Mouse (Mus musculus) urinary bladder, postnatal 25 days (tissue): ENCODE measurements around the gene Fmnl2.

Experiments
- DNase-seq: peaks from one replicate; pipeline ENCODE4 v3.0.0; 2022; ENCODE audit warnings: low spot score

Fmnl2 gene

GRCm38 (mm10) chr2:52986354-52986753 lies 128.7 kb downstream of the Fmnl2 start:
- DNase-seq = no peak

GRCm38 (mm10) chr2:52987035-52987434 lies 129.4 kb downstream of the Fmnl2 start:
- DNase-seq = no peak

GRCm38 (mm10) chr2:52987637-52988295 lies 130.1 kb downstream of the Fmnl2 start:
- DNase-seq = no peak

DNA sequence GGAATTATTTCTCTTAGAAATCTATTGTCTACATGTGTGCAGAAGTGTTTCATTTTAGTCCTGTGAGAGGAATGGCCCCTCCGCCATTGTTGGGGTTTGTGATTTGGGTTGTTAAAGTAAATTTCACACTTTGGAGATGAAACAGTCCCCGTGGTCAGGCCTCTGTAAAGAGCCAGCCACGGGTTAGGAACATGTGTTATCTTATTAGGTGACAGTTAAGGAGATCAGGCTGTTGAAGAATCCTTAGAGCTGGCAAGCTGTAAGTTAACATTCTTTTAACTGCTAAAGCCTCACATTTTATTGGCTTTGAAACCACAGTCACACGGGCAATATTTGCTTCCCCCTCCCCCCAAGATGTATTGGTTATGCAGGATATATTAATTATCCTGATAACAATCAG lies 131.7 kb downstream of the Fmnl2 start:
- DNase-seq = no peak

GRCm38 (mm10) chr2:52990874-52991687 lies 133.4 kb downstream of the Fmnl2 start:
- peak; percentile 13 for DNase-seq

DNA sequence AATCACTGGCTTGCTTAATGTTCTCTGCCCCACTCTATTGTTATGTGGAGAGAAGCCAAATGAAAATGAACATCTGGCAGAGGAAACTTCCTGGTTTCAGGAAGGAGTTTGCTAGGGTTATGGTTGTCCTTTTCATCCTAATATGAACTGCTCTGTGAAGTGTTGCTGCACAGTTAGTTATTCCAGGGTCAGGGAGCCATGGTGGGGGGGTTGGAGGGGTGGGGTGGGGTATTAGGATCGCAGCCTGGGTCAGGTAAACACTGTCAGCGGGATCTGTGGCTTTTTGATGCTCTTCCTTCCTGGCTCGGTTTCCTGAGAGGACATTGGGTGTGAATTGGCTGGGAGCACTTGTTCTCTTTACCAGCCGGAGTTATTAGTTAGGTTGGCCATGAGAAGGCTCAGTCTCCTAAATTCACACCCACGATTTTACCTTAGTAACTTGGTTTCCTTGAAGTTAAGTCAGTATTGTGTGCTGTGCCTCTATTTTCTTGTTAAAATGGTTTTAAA lies 134.1 kb downstream of the Fmnl2 start:
- no peak for DNase-seq

DNA sequence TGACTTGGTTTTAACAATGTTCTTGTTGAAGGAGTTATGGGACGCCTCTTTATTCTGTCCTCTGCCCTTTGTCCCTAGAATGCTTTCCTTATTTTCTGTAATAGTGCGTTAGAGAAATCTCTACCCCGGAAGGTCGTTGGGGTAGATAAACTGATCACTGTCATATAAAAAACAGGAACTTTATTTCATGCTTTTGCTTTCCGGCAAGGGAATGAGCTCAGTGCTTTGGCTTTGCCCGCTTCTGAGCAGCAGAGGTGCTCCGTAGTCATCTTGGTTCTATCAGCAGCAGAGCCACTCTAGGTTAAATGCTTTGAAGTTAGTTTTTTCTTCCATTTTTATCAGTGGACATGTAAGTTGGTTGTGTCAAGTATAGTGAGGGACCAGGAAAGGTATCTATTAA lies 135.6 kb downstream of the Fmnl2 start:
- DNase-seq = no peak

DNA sequence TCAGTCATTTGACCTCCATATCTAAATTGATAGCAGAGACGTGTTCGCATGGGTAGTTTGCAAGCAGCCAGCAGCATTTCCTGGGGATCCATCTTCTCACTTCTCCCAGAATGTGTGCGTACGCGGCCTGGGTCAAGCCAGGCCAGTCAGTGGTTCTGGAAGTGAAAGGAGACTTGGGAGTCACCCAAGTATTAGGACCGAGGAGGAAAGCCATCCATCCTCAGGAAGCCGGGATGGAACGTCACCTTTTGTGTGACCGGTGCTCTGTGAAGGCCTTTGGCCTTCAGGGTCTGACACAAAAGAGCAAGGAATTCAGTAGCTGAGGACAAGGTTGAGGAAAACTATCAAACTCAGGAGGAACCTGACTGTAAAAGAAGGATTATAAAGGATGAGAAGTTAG lies 136.9 kb downstream of the Fmnl2 start:
- DNase-seq = no peak

DNA sequence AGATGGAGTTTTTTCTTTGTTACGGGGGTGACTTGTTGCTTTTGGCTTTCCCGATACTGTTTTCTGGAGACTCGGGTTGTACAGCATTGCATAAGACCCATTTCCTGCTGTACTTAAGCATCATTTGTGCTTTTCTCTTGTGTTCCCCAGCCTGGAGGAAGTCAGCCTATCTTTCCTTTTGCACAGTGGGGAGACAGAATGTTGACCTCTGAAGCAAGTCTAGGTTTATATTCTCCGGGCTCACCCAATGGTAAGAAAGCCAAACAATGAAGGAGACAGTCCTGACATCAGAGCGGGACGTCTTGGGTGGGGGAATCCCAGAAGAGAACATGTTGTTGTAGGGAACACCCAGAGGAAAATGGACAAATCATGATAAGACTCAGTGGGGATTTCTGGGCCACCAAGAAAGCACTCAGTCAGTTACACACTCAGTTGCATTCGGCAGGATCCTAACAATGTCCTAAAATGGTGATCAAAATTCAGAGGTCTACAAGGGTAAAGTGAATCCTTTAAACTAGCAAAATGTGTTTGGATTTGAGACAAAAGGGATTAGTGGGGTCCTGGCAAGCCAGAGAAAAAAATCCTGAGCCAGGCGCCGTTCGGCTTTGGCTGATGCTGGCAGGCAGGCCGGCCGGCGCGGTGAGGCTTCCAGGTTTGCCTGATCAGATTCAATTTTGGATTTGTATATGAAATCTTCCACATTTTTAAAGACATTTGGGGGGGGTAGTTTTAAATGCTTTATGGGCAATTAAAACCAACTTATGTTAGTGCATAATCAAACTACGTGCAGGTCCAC lies 140.5 kb downstream of the Fmnl2 start:
- DNase-seq = no peak

- DNase-seq = no peak
Measured at GRCm38 (mm10) chr2:52999524-52999969, 141.9 kb downstream of the Fmnl2 start.

GRCm38 (mm10) chr2:53000446-53000845 lies 142.8 kb downstream of the Fmnl2 start:
- DNase-seq = no peak

- no peak for DNase-seq
Measured at GRCm38 (mm10) chr2:53006161-53006560, 148.5 kb downstream of the Fmnl2 start.

DNA sequence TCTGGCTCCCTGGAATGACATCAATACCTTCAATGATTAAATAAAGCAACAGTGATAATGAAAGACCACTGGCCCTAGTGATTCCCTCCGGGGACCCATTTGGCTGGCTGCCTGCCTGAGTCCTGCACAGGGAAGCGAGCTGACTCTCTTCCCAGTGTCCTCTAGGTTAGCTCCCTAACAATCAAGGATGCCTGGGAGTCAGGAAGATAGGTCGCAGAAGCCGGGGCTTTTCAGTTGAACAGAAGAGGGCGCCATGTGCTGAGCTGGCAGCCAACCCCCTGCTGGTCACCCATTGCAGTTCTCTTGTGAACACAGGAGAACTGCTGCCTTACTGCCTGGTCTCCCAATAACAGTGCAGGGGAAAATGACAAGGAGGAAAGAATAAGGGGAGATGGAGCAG lies 149.5 kb downstream of the Fmnl2 start:
- DNase-seq = peak; percentile 27

DNA sequence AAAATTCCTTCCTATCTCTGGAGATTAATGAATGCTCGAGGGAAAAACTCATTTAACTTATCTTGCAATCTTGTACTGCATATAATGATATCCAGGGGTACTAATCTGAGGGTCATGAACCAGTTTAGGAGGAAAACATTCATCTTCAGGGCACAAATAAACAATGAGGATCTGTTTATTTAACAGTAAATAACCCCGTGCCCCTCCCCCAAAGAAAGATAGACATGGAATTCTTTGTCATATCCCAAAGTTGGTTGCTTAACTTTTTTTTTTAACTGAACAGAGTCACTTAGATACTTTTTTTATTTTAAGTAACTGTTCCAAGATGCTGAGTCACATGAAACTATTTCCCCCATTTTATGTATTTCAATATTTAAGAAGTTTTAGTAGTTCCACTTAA lies 155.4 kb downstream of the Fmnl2 start:
- DNase-seq = no peak

DNA sequence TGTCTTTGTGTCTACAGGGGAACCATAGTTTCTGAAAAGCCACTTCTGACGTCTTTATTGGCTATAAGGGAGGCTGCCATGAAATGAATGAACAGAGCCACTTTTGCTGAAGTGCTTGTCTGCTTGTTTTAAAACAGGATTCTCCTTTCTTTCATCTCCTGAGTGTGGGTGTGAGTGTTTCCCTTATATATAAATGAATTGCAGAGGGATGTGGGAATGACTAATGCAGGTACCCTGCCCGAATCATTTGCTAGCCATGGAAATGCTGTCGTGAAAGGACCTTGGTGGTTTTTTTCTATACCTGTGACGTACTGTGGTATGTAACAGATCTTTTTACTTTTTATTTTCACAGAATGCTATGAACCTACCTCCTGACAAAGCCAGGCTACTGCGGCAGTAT lies 156.8 kb downstream of the Fmnl2 start:
- no peak for DNase-seq

DNA sequence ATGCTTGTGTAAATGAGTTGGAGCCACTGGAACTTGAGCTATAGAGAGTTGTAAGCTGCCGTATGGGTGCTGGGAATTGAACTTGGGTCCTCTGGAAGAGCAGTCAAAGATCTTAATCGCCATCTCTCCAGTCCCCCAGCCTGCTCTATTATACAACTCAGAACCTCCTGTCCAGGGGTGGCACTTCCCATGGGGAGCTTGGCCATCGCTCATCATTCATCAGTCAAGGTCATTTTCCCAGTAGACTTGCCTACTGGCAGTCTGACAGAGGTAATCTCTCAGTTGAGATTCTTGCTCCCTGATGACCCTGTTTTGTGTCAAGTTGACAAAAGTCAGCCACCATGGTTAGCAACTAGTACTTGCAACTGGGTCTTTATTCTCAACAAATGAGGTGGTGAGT lies 165.3 kb downstream of the Fmnl2 start:
- DNase-seq = no peak

DNA sequence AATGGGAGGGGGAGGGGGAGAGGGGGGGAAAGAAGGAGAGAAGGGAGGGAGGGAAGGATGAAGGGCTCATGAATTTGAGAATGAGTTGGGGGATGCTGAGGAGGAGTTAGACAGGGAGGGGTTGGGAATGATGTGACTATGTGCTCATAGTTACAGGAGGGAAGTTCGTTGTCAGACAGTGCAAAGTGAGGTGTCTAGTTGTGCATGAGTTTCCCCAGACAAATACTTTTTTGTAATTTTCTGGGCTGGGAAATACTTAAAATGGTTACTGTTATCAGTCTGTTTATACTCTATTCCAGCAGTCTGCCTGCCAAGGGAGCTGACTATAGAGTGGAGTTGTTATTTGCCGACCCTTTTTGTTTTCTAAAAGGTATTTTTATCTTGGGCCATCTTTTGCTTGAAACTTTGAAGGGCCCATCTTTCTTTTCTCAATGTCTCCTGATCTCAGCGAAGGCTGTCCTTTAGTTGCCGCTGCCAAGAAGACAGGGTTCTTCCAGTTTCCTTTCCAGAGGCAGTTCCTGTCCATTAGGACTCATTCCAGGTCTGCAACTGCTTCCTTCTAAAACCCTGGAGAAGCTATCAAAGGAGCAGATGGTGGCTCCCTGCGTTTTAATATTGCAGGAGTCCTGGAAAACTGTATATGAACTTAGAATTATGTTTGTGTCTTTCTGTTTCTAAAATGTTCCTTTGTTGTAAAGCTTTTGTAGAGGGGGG lies 168.6 kb downstream of the Fmnl2 start:
- no peak for DNase-seq

- no peak for DNase-seq
Measured at GRCm38 (mm10) chr2:53028868-53029267, 171.2 kb downstream of the Fmnl2 start.

DNA sequence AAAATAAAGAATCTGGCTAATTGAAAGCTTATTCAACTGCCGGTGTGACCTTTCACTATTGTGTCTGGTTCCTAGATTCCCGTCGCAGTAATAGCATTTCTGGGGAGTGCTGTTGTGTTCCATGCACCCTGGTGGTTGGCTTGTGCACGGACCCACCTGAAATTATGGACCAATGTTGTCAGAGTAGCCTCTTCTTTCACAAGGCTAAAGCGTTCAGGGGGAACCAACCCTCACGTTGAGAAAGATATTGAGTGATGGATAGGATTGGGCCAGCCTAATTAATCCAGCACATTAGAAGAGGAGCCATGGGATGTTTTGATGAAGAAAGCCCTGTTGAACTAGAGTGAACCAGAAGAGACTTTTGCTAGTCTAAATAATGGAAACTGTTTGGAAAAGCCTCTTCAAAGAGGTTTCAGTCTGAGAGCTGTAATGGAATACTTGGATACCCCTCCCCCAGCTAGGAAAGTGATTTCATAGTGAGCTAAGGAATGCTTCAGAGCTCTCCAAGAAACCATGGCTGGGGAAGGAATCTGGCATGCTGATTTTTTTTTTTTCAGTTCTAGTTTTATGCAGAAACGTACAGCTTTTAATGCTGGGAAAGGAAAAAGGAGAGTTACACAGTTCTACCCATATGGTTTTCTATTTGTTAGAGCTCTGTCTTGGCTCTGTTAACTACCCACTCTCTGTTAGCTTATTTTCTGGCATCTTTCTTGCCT lies 172.2 kb downstream of the Fmnl2 start:
- DNase-seq = no peak

- DNase-seq = no peak
Measured at GRCm38 (mm10) chr2:53030432-53030826, 172.8 kb downstream of the Fmnl2 start.

DNA sequence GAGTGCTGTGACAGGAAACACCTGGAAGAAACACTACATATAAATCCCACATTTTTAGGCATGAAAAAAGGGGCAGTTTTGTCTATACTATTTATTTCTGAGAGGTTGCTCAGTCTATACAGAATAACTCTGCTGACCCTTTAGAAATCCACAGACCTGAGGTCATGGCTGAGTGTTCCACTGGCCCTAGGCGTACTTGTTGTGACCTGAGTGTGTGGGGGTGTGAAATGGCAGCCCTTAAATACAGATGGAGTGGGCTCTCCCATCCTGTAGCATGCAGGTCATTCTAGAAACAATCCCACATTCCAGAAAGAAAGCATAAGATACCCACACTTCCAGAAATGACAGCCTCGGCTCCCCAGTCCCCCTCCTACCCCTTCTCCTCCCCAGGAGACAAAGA lies 180.6 kb downstream of the Fmnl2 start:
- no peak for DNase-seq
